Mouse (Mus musculus) MEL (cell line): Measurements from ENCODE around the gene Bloc1s4. TPM values are rescaled to one million over a fixed set of nuclear protein-coding genes. Genes with fewer than 3 reads are reported as not detected.

Experiments used
- DNase-seq: peaks from one replicate; pipeline ENCODE4 v3.0.0; 2011; ENCODE audit warnings: low read depth, low spot score
- H3K27ac ChIP-seq: 2 replicates; pipeline ENCODE4 v1.5.1; 2012; ENCODE audit warnings: low read depth, mild to moderate bottlenecking, control low read depth, low read length, moderate library complexity; ENCODE audit not compliant: control insufficient read depth
- H3K27me3 ChIP-seq, 2 experiments: fragments of 150-350 bp in 1 of 2; sonication (generic) in 1 of 2; 2 replicates each; pipeline ENCODE4 v1.6.1; 2012; ENCODE audit warnings: low read length in 2 of 2, mild to moderate bottlenecking in 2 of 2, improper control_type of control experiment in 1 of 2, moderate library complexity in 1 of 2; ENCODE audit not compliant: insufficient read depth in 2 of 2, control insufficient read depth in 1 of 2
- H3K36me3 ChIP-seq, 2 experiments: 2 replicates each; pipeline ENCODE4 v1.6.1; 2012 to 2014; ENCODE audit warnings: low read length in 2 of 2, improper control_type of control experiment in 1 of 2, inconsistent platforms in 1 of 2, mild to moderate bottlenecking in 1 of 2; ENCODE audit not compliant: insufficient read depth in 2 of 2, control insufficient read depth in 1 of 2
- H3K4me1 ChIP-seq, 2 experiments: fragments of 150-350 bp in 1 of 2; sonication (generic) in 1 of 2; 2 replicates each; pipeline ENCODE4 v1.6.1; 2012; ENCODE audit warnings: low read length in 2 of 2, improper control_type of control experiment in 1 of 2, mild to moderate bottlenecking in 1 of 2; ENCODE audit not compliant: insufficient read depth in 2 of 2, control insufficient read depth in 1 of 2
- H3K4me3 ChIP-seq, 2 experiments: fragments of 150-350 bp in 1 of 2; sonication (generic) in 1 of 2; 2 replicates each; pipeline ENCODE4 v1.5.1; 2012; ENCODE audit warnings: low read depth in 2 of 2, low read length in 2 of 2, mild to moderate bottlenecking in 2 of 2, moderate library complexity in 2 of 2, control low read depth in 1 of 2, improper control_type of control experiment in 1 of 2; ENCODE audit not compliant: control insufficient read depth in 1 of 2, insufficient read depth in 1 of 2
- H3K79me2 ChIP-seq: 2 replicates; pipeline ENCODE4 v1.6.1; 2012; ENCODE audit warnings: mild to moderate bottlenecking, low read length, moderate library complexity; ENCODE audit not compliant: control insufficient read depth, poor library complexity, insufficient read depth
- H3K9ac ChIP-seq: 2 replicates; pipeline ENCODE4 v1.6.1; 2012; ENCODE audit warnings: low read depth, mild to moderate bottlenecking, control low read depth, low read length, moderate library complexity; ENCODE audit not compliant: control insufficient read depth, poor library complexity, severe bottlenecking
- H3K9me3 ChIP-seq: fragments of 150-350 bp; sonication (generic); replicated peaks from 2 replicates; pipeline ENCODE4 v1.6.1; 2012; ENCODE audit warnings: mild to moderate bottlenecking, low read length, improper control_type of control experiment, moderate library complexity; ENCODE audit not compliant: insufficient read depth
- BHLHE40 ChIP-seq: IDR thresholded peaks from 2 replicates; pipeline ENCODE4 v1.6.1; 2012; ENCODE audit warnings: low read depth, mild to moderate bottlenecking, inconsistent platforms, low read length, improper control_type of control experiment, borderline replicate concordance
- CHD2 ChIP-seq: IDR thresholded peaks from 2 replicates; pipeline ENCODE4 v1.6.1; 2011; ENCODE audit warnings: low read length, improper control_type of control experiment
- E2F4 ChIP-seq: IDR thresholded peaks from 2 replicates; pipeline ENCODE4 v1.6.1; 2011; ENCODE audit warnings: low read depth, low read length, improper control_type of control experiment, borderline replicate concordance
- ELF1 ChIP-seq: IDR thresholded peaks from 2 replicates; pipeline ENCODE4 v1.6.1; 2014; ENCODE audit warnings: low read depth, mild to moderate bottlenecking, inconsistent platforms, low read length, improper control_type of control experiment, moderate library complexity
- EP300 ChIP-seq, 2 experiments: IDR thresholded peaks; 2 replicates each; pipeline ENCODE4 v1.6.1; 2011; ENCODE audit warnings: improper control_type of control experiment in 2 of 2, low read length in 2 of 2, low read depth in 1 of 2, mild to moderate bottlenecking in 1 of 2
- ETS1 ChIP-seq: IDR thresholded peaks from 2 replicates; pipeline ENCODE4 v1.6.1; 2012; ENCODE audit warnings: low read depth, mild to moderate bottlenecking, inconsistent platforms, low read length, improper control_type of control experiment, moderate library complexity
- GABPA ChIP-seq: IDR thresholded peaks from 2 replicates; pipeline ENCODE4 v1.6.1; 2012; ENCODE audit warnings: low read depth, mild to moderate bottlenecking, inconsistent platforms, low read length, improper control_type of control experiment, moderate library complexity
- GATA1 ChIP-seq: IDR thresholded peaks from 2 replicates; pipeline ENCODE4 v1.6.1; 2011; ENCODE audit warnings: low read depth, low read length, improper control_type of control experiment
- KAT2A ChIP-seq: conservative IDR thresholded peaks from 2 replicates; pipeline ENCODE4 v1.6.1; 2012; ENCODE audit warnings: low read depth, low read length, improper control_type of control experiment, inconsistent platforms
- MYB ChIP-seq: IDR thresholded peaks from 2 replicates; pipeline ENCODE4 v1.6.1; 2011; ENCODE audit warnings: mild to moderate bottlenecking, low read depth, low read length, improper control_type of control experiment
- NELFE ChIP-seq: IDR thresholded peaks from 2 replicates; pipeline ENCODE4 v1.6.1; 2011; ENCODE audit warnings: low read depth, low read length, improper control_type of control experiment
- NRF1 ChIP-seq: IDR thresholded peaks from 2 replicates; pipeline ENCODE4 v1.6.1; 2014; ENCODE audit warnings: low read depth, mild to moderate bottlenecking, inconsistent platforms, low read length, improper control_type of control experiment, moderate library complexity; ENCODE audit not compliant: poor library complexity, insufficient read depth, severe bottlenecking
- POLR2AphosphoS2 ChIP-seq: IDR thresholded peaks from 2 replicates; pipeline ENCODE4 v1.6.1; 2011; ENCODE audit warnings: low read length, improper control_type of control experiment
- POLR2AphosphoS5 ChIP-seq: IDR thresholded peaks from 2 replicates; pipeline ENCODE4 v1.6.1; 2012; ENCODE audit warnings: low read depth, borderline replicate concordance, mild to moderate bottlenecking, inconsistent platforms, low read length, moderate library complexity, mixed read lengths
- RAD21 ChIP-seq: IDR thresholded peaks from 2 replicates; pipeline ENCODE4 v1.6.1; 2011; ENCODE audit warnings: mild to moderate bottlenecking, low read depth, low read length, improper control_type of control experiment
- RCOR1 ChIP-seq: IDR thresholded peaks from 2 replicates; pipeline ENCODE4 v1.6.1; 2012; ENCODE audit warnings: low read depth, mild to moderate bottlenecking, inconsistent platforms, low read length, improper control_type of control experiment
- TAL1 ChIP-seq: IDR thresholded peaks from 2 replicates; pipeline ENCODE4 v1.6.1; 2012; ENCODE audit warnings: mild to moderate bottlenecking, inconsistent platforms, low read length, moderate library complexity, mixed read lengths
- USF1 ChIP-seq: IDR thresholded peaks from 2 replicates; pipeline ENCODE4 v1.6.1; 2014; ENCODE audit warnings: low read depth, mild to moderate bottlenecking, inconsistent platforms, low read length, improper control_type of control experiment, moderate library complexity
- ZC3H11A ChIP-seq: IDR thresholded peaks from 2 replicates; pipeline ENCODE4 v1.6.1; 2012; ENCODE audit warnings: low read depth, mild to moderate bottlenecking, inconsistent platforms, low read length, improper control_type of control experiment
- ZNF384 ChIP-seq: IDR thresholded peaks from 2 replicates; pipeline ENCODE4 v1.6.1; 2012; ENCODE audit warnings: low read depth, mild to moderate bottlenecking, inconsistent platforms, low read length, improper control_type of control experiment
- polyA plus RNA-seq, 2 experiments: library from polyadenylated mRNA; stranded (reverse) in 1 of 2; unstranded in 1 of 2; fragments of >175 nt in 1 of 2; fragments of >200 nt in 1 of 2; gene quantifications; 2 replicates each; pipeline versions ENCODE4 v1.2.1 to v1.2.4; 2012; ENCODE audit warnings: low replicate concordance in 2 of 2, low read depth in 1 of 2; ENCODE audit not compliant: insufficient read length in 2 of 2, insufficient read depth in 1 of 2, missing spikeins in 1 of 2
- total RNA-seq: library from RNA; depleted of rRNA; stranded (reverse); fragments of 300-350 nt; gene quantifications from 2 replicates; pipeline ENCODE4 v1.2.3, GENCODE M21; 2012

The Bloc1s4 gene
- total and polyA plus RNA-seq, 3 experiments = 29.8 to 32.9 TPM; not detected in 1

DNA sequence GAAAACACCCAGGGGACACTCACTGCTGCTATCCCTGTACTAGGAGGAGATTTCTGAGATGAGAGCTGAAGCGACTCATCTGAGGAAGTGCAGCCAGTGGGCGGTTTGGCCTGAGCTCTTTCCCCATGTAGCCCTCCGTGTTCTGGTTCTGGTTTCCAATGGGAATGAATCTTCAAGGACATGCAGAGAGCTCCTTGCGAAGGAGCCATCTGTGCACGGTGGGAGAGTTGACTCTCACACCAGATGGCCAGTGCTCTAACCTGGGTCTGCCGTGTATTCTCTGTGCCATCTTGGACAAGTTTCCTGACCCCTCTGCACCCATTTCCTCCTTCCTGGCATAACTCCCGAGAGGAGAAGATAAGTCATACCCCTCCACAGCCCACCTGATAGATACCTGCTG lies 20.7 kb downstream of the Bloc1s4 start:
- Histone ChIP-seq H3K9me3 (no peaks in the 10 kb centered on the region), H3K79me2 (no peaks in the 10 kb centered on the region), H3K4me3 (no peak overlapping the region), H3K27ac (no peak overlapping the region), H3K36me3 (peaks cover 0 to 15% of the 10 kb centered on the region in 2 experiments; a peak in 2 of 4 replicates), H3K9ac (no peak overlapping the region), H3K4me1 (peaks cover 4 to 27% of the 10 kb centered on the region in 2 experiments), H3K27me3 (no peaks in the 10 kb centered on the region)
- DNase-seq = no peak
- TF ChIP-seq E2F4 (no peak), EP300 (IDR thresholded peaks at IDR 0.05; ENCODE audit: low read depth in 1 of 2, low read length in 2 of 2) (no peak), GABPA (no peak), POLR2AphosphoS5 (no peak), KAT2A (no peak), ZNF384 (no peak)

DNA sequence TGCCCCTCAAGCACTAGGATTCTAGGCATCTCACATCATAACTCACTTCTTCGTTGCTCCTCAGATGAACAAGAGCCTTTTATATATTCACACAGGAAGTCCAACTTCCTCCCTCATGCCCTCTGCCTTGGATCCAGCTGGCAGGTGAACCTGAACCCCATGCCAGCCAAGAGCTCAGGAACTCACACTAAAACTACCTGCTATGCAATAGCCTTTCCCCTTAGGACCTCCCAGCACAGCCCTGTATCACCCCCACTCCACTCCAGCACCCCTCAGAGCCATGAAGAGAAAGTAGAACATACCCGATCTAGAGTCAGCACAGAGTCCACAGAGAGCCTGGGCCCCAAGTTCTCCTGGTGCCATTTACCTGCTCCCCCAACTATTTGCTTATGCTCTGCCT lies 21.3 kb downstream of the Bloc1s4 start:
- no peak overlapping the region for H3K27ac ChIP-seq
- H3K36me3 ChIP-seq = peaks cover 0 to 17% of the 10 kb centered on the region in 2 experiments; a peak in 2 of 4 replicates
- H3K27me3 ChIP-seq = no peaks in the 10 kb centered on the region
- no peaks in the 10 kb centered on the region for H3K79me2 ChIP-seq
- TF ChIP-seq MYB (no peak), USF1 (no peak), BHLHE40 (no peak), ZNF384 (no peak), ETS1 (no peak), KAT2A (no peak), RCOR1 (no peak), NRF1 (no peak), ELF1 (no peak), GABPA (no peak), RAD21 (no peak), ZC3H11A (no peak), GATA1 (no peak), CHD2 (no peak), EP300 (IDR thresholded peaks at IDR 0.05; ENCODE audit: low read depth in 1 of 2, low read length in 2 of 2) (no peak), POLR2AphosphoS2 (no peak), TAL1 (no peak), NELFE (no peak), E2F4 (no peak)
- peaks cover 6 to 32% of the 10 kb centered on the region in 2 experiments for H3K4me1 ChIP-seq
- H3K9me3 ChIP-seq = no peaks in the 10 kb centered on the region
- no peak for DNase-seq
- H3K4me3 ChIP-seq = no peak overlapping the region
- H3K9ac ChIP-seq = no peak overlapping the region
